Mouse (Mus musculus) myocyte (in vitro differentiated cells): ENCODE results near the gene Rfx4. TPM values are rescaled to one million over a fixed set of nuclear protein-coding genes. Genes with fewer than 3 reads are reported as not detected.

Experiments used
- H3K27me3 ChIP-seq: one replicate; pipeline ENCODE4 v1.6.1; 2011; ENCODE audit not compliant: control insufficient read depth, insufficient read depth, insufficient read length
- H3K36me3 ChIP-seq: one replicate; pipeline ENCODE4 v1.6.1; 2011; ENCODE audit not compliant: control insufficient read depth, insufficient read depth
- H3K4me2 ChIP-seq: one replicate; pipeline ENCODE4 v1.6.1; 2011; ENCODE audit warnings: low read depth, control low read depth
- H3K4me3 ChIP-seq: one replicate; pipeline ENCODE4 v1.5.1; 2011; ENCODE audit warnings: mild to moderate bottlenecking, control low read depth, moderate library complexity
- H3K79me2 ChIP-seq: one replicate; pipeline ENCODE4 v1.6.1; 2011; ENCODE audit not compliant: control insufficient read depth, insufficient read depth
- H3ac ChIP-seq: one replicate; pipeline ENCODE4 v1.6.1; 2011; ENCODE audit not compliant: control insufficient read depth, insufficient read length
- CEBPB ChIP-seq: IDR thresholded peaks from 2 replicates; pipeline ENCODE4 v1.6.1; 2011; ENCODE audit warnings: mild to moderate bottlenecking, moderate library complexity; ENCODE audit not compliant: poor library complexity, insufficient read depth, severe bottlenecking
- E2F4 ChIP-seq: IDR thresholded peaks from one replicate; pipeline ENCODE4 v1.6.1; 2011; ENCODE audit warnings: mild to moderate bottlenecking, control low read depth, moderate library complexity; ENCODE audit not compliant: insufficient read depth
- MAX ChIP-seq: IDR thresholded peaks from one replicate; pipeline ENCODE4 v1.6.1; 2011; ENCODE audit warnings: low read depth, mild to moderate bottlenecking, control low read depth
- MYOD1 ChIP-seq, 3 experiments: IDR thresholded peaks; one replicate each; pipeline ENCODE4 v1.6.1; 2011; ENCODE audit warnings: control low read depth in 2 of 3, low read depth in 2 of 3, mild to moderate bottlenecking in 2 of 3, moderate library complexity in 1 of 3; ENCODE audit not compliant: insufficient read length in 2 of 3, control insufficient read depth in 1 of 3
- MYOG ChIP-seq, 3 experiments: IDR thresholded peaks; one replicate each; pipeline ENCODE4 v1.6.1; 2011; ENCODE audit warnings: control low read depth in 2 of 3, low read depth in 2 of 3, mild to moderate bottlenecking in 2 of 3; ENCODE audit not compliant: insufficient read length in 2 of 3, control insufficient read depth in 1 of 3, insufficient read depth in 1 of 3
- POLR2A ChIP-seq: IDR thresholded peaks from one replicate; pipeline ENCODE4 v1.6.1; 2011; ENCODE audit warnings: low read depth, mild to moderate bottlenecking, control low read depth, moderate library complexity; ENCODE audit not compliant: insufficient read length
- POLR2AphosphoS2 ChIP-seq: IDR thresholded peaks from one replicate; pipeline ENCODE4 v1.6.1; 2011; ENCODE audit warnings: low read depth, control low read depth; ENCODE audit not compliant: insufficient read length
- REST ChIP-seq: IDR thresholded peaks from one replicate; pipeline ENCODE4 v1.6.1; 2011; ENCODE audit warnings: mild to moderate bottlenecking, control low read depth, moderate library complexity; ENCODE audit not compliant: insufficient read depth, insufficient read length
- SRF ChIP-seq: IDR thresholded peaks from one replicate; pipeline ENCODE4 v1.6.1; 2011; ENCODE audit warnings: low read depth; ENCODE audit not compliant: control insufficient read depth, insufficient read length
- TCF12 ChIP-seq: IDR thresholded peaks from one replicate; pipeline ENCODE4 v1.6.1; 2011; ENCODE audit warnings: mild to moderate bottlenecking, control low read depth; ENCODE audit not compliant: poor library complexity, insufficient read depth, severe bottlenecking
- TCF3 ChIP-seq: IDR thresholded peaks from one replicate; pipeline ENCODE4 v1.6.1; 2011; ENCODE audit warnings: low read depth, control low read depth; ENCODE audit not compliant: insufficient read length
- USF1 ChIP-seq: IDR thresholded peaks from one replicate; pipeline ENCODE4 v1.6.1; 2011; ENCODE audit warnings: low read depth, mild to moderate bottlenecking, control low read depth, moderate library complexity
- polyA plus RNA-seq: library from polyadenylated mRNA; unstranded; fragments of >200 nt; fragmentation: generic; extraction: Trizol; gene quantifications from one replicate; pipeline ENCODE4 v1.2.1, GENCODE M21; 2012; ENCODE audit warnings: missing spikeins

Gene Rfx4
- polyA plus RNA-seq, 1 experiment, result 0.12 TPM

DNA sequence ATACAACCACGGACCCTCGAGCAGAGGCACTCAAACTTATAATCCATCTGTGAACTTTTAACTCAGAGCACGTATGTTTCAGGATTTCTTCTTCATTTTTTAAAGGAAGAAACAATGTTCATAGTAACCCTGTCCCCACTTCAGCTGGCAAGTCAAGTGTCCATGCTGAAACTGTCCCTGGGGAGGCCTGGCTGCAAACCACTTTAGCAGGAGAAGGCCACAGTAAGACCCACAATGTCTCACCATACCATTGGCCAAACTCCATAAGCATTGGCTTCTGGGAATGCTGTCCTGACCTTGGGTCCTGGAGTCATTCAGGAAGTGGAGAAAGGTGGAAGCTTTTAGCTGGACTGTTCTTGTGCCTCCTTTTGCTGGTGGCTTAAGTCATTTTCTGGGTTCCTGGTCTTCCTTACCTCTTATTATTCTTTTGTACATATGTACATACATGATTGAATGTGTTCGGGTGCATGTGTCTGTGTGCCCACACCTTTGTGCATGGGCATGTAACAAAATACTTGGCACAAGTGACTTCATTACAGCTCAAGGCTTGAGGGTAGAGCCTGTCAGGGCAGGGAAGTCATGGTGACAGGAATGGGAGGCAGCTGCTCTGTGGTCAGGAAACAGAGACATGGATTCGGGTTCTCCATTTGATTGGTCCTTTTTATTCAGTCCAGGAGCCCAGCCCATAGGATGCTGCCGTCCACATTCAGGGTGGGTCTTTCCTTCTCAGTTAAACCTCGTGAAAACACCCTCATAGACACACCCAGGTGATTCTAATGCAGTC is 61.4 kb downstream of the Rfx4 start:
- no peaks in the 10 kb centered on the region for H3K79me2 ChIP-seq
- H3K36me3 ChIP-seq, result no peaks in the 10 kb centered on the region
- no peaks in the 10 kb centered on the region for H3K27me3 ChIP-seq
- no peak overlapping the region for H3K4me2 ChIP-seq
- no peak overlapping the region for H3ac ChIP-seq
- no peak for TF ChIP-seq E2F4
- no peak for TF ChIP-seq POLR2A
- no peak for TF ChIP-seq POLR2AphosphoS2
- no peak for TF ChIP-seq SRF
- no peak for TF ChIP-seq TCF3
- no peak for TF ChIP-seq REST
- peak; percentile 21 for TF ChIP-seq TCF12
- no peak for TF ChIP-seq MAX
- TF ChIP-seq MYOD1 (IDR thresholded peaks at IDR 0.05; ENCODE audit: control insufficient read depth in 1 of 3, insufficient read length in 2 of 3, low read depth in 2 of 3), result peak in 2 of 3 experiments; percentile 59 to 85
- peak; percentile 28 to 83 (median 46) for TF ChIP-seq MYOG (IDR thresholded peaks at IDR 0.05; ENCODE audit: control insufficient read depth in 1 of 3, insufficient read depth in 1 of 3, insufficient read length in 2 of 3, low read depth in 2 of 3)
- no peak for TF ChIP-seq USF1
- H3K4me3 ChIP-seq, result no peak overlapping the region

DNA sequence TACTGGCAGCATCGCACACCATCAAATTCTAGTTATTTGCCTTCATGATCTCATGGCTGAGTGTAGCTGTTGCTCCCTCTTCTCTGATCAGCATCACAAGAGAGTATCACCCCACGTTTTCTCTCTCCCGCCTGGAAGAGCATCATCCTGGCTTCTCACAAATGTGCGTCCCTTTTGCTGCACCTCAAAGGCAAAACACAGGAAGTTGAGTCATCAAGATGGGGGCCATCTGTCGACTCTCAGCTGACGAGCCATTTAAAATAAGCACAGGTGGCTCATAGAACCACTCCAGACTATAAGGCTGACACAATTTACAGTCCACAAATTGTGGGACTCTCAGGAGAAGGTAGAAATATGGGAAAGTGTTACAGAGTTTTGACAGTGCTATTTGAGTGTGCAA is 63.8 kb downstream of the Rfx4 start:
- Histone ChIP-seq H3K4me3 (no peak overlapping the region), H3K27me3 (no peaks in the 10 kb centered on the region), H3K79me2 (no peaks in the 10 kb centered on the region), H3K36me3 (no peaks in the 10 kb centered on the region), H3K4me2 (peak overlapping the region; percentile 0), H3ac (no peak overlapping the region)
- no peak for TF ChIP-seq CEBPB
- peak in 1 of 3 experiments; percentile 34 for TF ChIP-seq MYOG (IDR thresholded peaks at IDR 0.05; ENCODE audit: control insufficient read depth in 1 of 3, insufficient read depth in 1 of 3, insufficient read length in 2 of 3, low read depth in 2 of 3)

DNA sequence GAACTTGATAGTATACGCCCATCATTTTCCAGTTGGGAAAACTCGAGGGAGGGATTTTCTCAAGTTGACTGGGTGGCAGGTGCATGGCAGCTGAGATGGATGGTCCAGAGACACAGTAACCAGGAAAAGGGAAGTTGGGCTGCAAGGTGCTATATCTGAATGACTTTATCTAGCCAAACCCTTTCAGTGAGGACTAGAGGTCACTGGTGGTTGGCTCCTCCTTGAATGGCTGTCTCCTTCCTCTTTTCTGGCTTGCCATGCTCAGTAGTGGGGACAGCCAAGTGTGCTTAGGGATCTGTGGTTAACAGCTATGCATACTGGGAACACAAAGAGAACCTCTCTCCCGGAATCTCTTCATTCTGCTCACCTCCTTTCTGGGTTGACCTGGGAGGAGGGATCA is 64.4 kb downstream of the Rfx4 start:
- TF ChIP-seq MYOG (IDR thresholded peaks at IDR 0.05; ENCODE audit: control insufficient read depth in 1 of 3, insufficient read depth in 1 of 3, insufficient read length in 2 of 3, low read depth in 2 of 3), result no peak
- no peak for TF ChIP-seq CEBPB
- TF ChIP-seq MYOD1 (IDR thresholded peaks at IDR 0.05; ENCODE audit: control insufficient read depth in 1 of 3, insufficient read length in 2 of 3, low read depth in 2 of 3), result peak in 2 of 3 experiments; percentile 10 to 36

GRCm38 (mm10) chr10:84822741-84823151 is 66.9 kb downstream of the Rfx4 start:
- Histone ChIP-seq H3K4me3 (no peak overlapping the region), H3K4me2 (no peak overlapping the region), H3ac (no peak overlapping the region), H3K27me3 (no peaks in the 10 kb centered on the region), H3K36me3 (no peaks in the 10 kb centered on the region), H3K79me2 (no peaks in the 10 kb centered on the region)
- no peak for TF ChIP-seq TCF12
- TF ChIP-seq MYOG (IDR thresholded peaks at IDR 0.05; ENCODE audit: control insufficient read depth in 1 of 3, insufficient read depth in 1 of 3, insufficient read length in 2 of 3, low read depth in 2 of 3), result no peak
- TF ChIP-seq MAX, result no peak
- TF ChIP-seq E2F4, result no peak
- TF ChIP-seq USF1, result no peak

More for the DNA sequence above, 64.4 kb downstream of the Rfx4 start:
- Histone ChIP-seq H3K4me3 (no peak overlapping the region), H3ac (no peak overlapping the region), H3K79me2 (no peaks in the 10 kb centered on the region), H3K27me3 (no peaks in the 10 kb centered on the region), H3K36me3 (no peaks in the 10 kb centered on the region), H3K4me2 (no peak overlapping the region)

- Histone ChIP-seq H3K79me2 (no peaks in the 10 kb centered on the region), H3K27me3 (no peaks in the 10 kb centered on the region), H3K4me2 (no peak overlapping the region), H3K4me3 (no peak overlapping the region), H3ac (no peak overlapping the region), H3K36me3 (no peaks in the 10 kb centered on the region)
- TF ChIP-seq E2F4, result no peak
- TF ChIP-seq POLR2AphosphoS2, result no peak
- TF ChIP-seq USF1, result no peak
- no peak for TF ChIP-seq SRF
- no peak for TF ChIP-seq MAX
- TF ChIP-seq CEBPB, result no peak
- no peak for TF ChIP-seq TCF3
- no peak for TF ChIP-seq MYOD1 (IDR thresholded peaks at IDR 0.05; ENCODE audit: control insufficient read depth in 1 of 3, insufficient read length in 2 of 3, low read depth in 2 of 3)
- TF ChIP-seq TCF12, result no peak
These were observed 67.8 kb downstream of the Rfx4 start for GRCm38 (mm10) chr10:84823621-84824020.
